Mouse (Mus musculus): Measurements from ENCODE around the gene Sorbs2. TPM values are rescaled to one million over a fixed set of nuclear protein-coding genes. Genes with fewer than 3 reads are reported as not detected.

The Sorbs2 gene
- polyA plus RNA-seq, 1 experiment from 2014 or later: 81.5 TPM

DNA sequence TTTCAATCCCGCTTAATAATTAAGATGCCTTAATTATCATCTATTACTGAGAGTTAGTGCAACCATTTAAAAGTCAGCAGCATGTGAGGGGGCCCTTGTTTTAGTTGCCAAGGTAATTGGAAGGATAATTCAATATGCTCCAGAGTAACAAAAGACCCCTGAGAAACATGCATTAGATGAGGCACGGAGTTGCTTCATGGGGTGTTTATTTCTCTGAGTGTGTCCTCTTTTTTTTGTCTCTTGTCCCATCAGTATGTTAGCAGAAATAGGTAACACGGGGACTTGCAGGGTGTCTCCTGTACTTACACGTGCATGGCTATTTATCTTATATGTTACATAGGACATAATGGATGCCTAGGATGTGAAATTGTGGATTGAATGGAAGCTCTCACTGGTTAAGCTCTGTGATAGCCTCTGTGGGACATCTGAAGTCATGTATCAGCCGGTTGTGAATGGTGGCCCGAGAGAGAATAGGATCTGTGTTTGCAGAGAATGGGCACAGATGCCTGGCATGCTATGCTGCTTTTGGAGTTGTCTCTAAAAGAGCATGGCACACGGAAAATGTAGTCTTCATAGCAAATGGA lies 1.0 kb downstream of the Sorbs2 start:
- DNase-seq: peak; percentile 64
- no peaks in the 10 kb centered on the region for H3K27me3 ChIP-seq (ENCODE audit: control insufficient read depth, insufficient read depth, low read length)
- H3K9ac ChIP-seq (replicated peaks; ENCODE audit: low read length): peak overlapping the region; percentile 67
- peak overlapping the region; percentile 92 for H3K27ac ChIP-seq (replicated peaks; ENCODE audit: low read depth, low read length)
- no peak for ATAC-seq (ENCODE audit: low FRiP score, low TSS enrichment)
- peaks cover 6% of the 10 kb centered on the region for H3K4me1 ChIP-seq (ENCODE audit: control insufficient read depth, insufficient read depth, low read length)
- peak overlapping the region; percentile 54 for H3K4me2 ChIP-seq (ENCODE audit: low read length)
- H3K4me3 ChIP-seq (replicated peaks; ENCODE audit: low read depth, low read length): peak overlapping the region; percentile 43
- H3K36me3 ChIP-seq (ENCODE audit: control insufficient read depth, insufficient read depth, low read length): no peaks in the 10 kb centered on the region
- 7% methylated on average over 7 of the region's 7 CpGs for WGBS
- no peaks in the 10 kb centered on the region for H3K9me3 ChIP-seq (ENCODE audit: control insufficient read depth, low read length)

DNA sequence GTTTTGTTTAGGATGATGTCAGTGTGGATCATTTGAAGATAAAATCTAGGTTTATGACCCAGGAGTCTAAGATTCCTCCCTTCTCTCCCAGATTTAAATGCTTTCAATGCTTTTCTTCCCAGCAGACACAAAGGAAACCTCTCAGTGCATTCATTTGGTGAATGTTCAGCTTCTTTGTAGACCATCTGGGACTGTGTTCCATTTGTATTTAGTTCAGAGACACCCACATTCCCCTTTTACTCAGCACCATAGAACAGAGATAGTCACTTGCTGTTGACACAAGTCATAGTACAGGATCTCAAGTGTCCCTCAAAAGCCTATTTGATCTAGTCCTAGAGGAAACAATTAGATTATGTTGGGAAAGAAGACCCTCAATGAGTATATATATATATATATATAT lies 4.8 kb downstream of the Sorbs2 start:
- ATAC-seq (ENCODE audit: low FRiP score, low TSS enrichment) (no peak), DNase-seq (no peak)
- no peaks in the 10 kb centered on the region for H3K27me3 ChIP-seq (ENCODE audit: control insufficient read depth, insufficient read depth, low read length)

DNA sequence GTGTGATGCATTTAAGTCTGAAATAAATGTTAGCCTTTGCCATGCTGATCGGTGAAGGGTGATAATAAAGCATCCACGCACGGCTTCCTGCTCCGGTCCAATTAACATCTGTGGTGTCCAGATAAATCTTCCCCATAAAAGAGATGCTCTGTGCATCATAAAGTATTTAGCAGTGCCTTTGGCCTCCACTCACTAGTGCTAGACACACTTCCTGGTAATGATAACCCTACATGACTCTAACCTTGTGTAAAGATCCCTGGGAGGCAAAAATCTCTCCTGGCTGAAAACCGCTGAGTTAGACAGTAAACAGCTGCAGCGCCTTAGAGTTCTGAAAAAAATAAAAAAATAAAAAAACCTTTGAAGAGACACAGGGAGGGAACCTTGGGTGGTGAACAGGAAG lies 14.0 kb downstream of the Sorbs2 start:
- WGBS: 72% methylated on average over 6 of the region's 6 CpGs
- Histone ChIP-seq H3K4me3 (replicated peaks; ENCODE audit: low read depth, low read length) (no peak overlapping the region), H3K4me1 (ENCODE audit: control insufficient read depth, insufficient read depth, low read length) (no peaks in the 10 kb centered on the region), H3K9ac (replicated peaks; ENCODE audit: low read length) (no peak overlapping the region), H3K36me3 (ENCODE audit: control insufficient read depth, insufficient read depth, low read length) (peaks cover 5% of the 10 kb centered on the region; the same call in 1 of the 2 replicates), H3K4me2 (ENCODE audit: low read length) (no peak overlapping the region), H3K9me3 (ENCODE audit: control insufficient read depth, low read length) (no peaks in the 10 kb centered on the region), H3K27me3 (ENCODE audit: control insufficient read depth, insufficient read depth, low read length) (no peaks in the 10 kb centered on the region), H3K27ac (replicated peaks; ENCODE audit: low read depth, low read length) (no peak overlapping the region)
- DNase-seq: peak; percentile 20
- no peak for ATAC-seq (ENCODE audit: low FRiP score, low TSS enrichment)

More for the DNA sequence above, 4.8 kb downstream of the Sorbs2 start:
- Histone ChIP-seq H3K9ac (replicated peaks; ENCODE audit: low read length) (no peak overlapping the region), H3K27ac (replicated peaks; ENCODE audit: low read depth, low read length) (no peak overlapping the region), H3K4me1 (ENCODE audit: control insufficient read depth, insufficient read depth, low read length) (peaks cover 6% of the 10 kb centered on the region), H3K36me3 (ENCODE audit: control insufficient read depth, insufficient read depth, low read length) (no peaks in the 10 kb centered on the region), H3K4me3 (replicated peaks; ENCODE audit: low read depth, low read length) (no peak overlapping the region), H3K9me3 (ENCODE audit: control insufficient read depth, low read length) (no peaks in the 10 kb centered on the region), H3K4me2 (ENCODE audit: low read length) (no peak overlapping the region)

DNA sequence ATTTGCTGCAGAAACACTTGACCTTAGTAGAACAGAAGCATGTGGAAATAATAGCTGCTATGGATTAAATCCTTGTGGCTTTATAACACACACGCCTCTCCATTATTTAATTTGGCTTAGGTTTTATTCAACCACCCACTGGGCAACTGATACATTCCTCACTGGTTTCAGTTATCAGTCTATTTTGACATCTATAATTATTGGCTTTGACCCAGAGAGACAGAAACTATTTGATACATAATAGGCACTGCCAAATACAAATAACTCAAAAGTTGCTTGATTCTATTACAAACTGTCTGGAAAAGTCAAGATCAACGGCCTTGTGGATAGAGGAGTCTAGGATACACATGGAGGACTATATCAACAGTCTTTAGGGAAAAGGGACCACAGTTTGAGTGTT lies 20.1 kb downstream of the Sorbs2 start:
- no peaks in the 10 kb centered on the region for H3K27me3 ChIP-seq (ENCODE audit: control insufficient read depth, insufficient read depth, low read length)
- no peaks in the 10 kb centered on the region for H3K36me3 ChIP-seq (ENCODE audit: control insufficient read depth, insufficient read depth, low read length)
- no peak overlapping the region for H3K9ac ChIP-seq (replicated peaks; ENCODE audit: low read length)
- H3K27ac ChIP-seq (replicated peaks; ENCODE audit: low read depth, low read length): no peak overlapping the region
- no peak for DNase-seq
- no peak overlapping the region for H3K4me2 ChIP-seq (ENCODE audit: low read length)
- WGBS: 82% methylated on average over 2 of the region's 2 CpGs
- no peak for ATAC-seq (ENCODE audit: low FRiP score, low TSS enrichment)
- H3K9me3 ChIP-seq (ENCODE audit: control insufficient read depth, low read length): no peaks in the 10 kb centered on the region
- H3K4me3 ChIP-seq (replicated peaks; ENCODE audit: low read depth, low read length): no peak overlapping the region
- no peaks in the 10 kb centered on the region for H3K4me1 ChIP-seq (ENCODE audit: control insufficient read depth, insufficient read depth, low read length)

DNA sequence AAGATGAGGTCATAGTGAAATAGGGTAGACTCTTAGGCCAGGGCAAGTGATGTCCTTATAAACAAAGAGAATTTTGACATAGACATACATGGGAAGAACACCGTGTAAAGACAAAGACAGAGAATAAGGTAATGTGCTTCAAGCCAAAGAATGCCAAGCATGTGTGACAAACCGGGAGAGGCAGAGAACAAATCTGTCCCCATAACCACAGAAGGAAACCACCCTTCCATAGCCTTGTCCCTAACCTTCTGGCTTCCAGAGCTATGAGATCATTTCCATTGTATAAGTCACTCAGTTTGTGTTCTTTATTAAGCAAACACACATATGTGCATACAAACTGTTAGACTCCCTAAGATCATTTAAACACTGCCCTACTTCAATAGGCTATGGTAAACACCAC lies 21.3 kb downstream of the Sorbs2 start:
- Histone ChIP-seq H3K4me3 (replicated peaks; ENCODE audit: low read depth, low read length) (no peak overlapping the region), H3K4me1 (ENCODE audit: control insufficient read depth, insufficient read depth, low read length) (no peaks in the 10 kb centered on the region), H3K9ac (replicated peaks; ENCODE audit: low read length) (no peak overlapping the region), H3K27me3 (ENCODE audit: control insufficient read depth, insufficient read depth, low read length) (no peaks in the 10 kb centered on the region), H3K4me2 (ENCODE audit: low read length) (no peak overlapping the region), H3K9me3 (ENCODE audit: control insufficient read depth, low read length) (no peaks in the 10 kb centered on the region), H3K27ac (replicated peaks; ENCODE audit: low read depth, low read length) (no peak overlapping the region), H3K36me3 (ENCODE audit: control insufficient read depth, insufficient read depth, low read length) (no peaks in the 10 kb centered on the region)
- DNase-seq (no peak), ATAC-seq (ENCODE audit: low FRiP score, low TSS enrichment) (no peak)
- 74% methylated on average over 2 of the region's 2 CpGs for WGBS

DNA sequence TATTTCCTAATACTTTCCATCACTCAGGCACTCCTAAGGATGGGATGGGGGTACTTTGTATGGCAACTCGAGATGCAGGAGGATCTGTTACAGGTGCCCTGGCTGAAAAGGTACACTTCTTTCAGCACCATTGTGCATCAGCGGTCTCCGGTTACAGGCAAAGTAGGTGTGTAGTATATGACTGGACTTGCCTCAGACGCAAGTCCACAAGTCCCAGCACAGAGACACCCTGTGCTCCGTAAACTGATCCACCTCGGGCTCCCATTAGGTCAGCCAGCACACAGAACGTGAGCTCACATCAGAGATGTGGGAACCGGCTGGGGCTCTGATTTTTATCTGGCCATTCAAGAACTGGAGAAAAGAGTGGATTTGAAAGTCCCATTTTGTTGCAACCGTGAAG lies 29.0 kb downstream of the Sorbs2 start:
- no peaks in the 10 kb centered on the region for H3K27me3 ChIP-seq (ENCODE audit: control insufficient read depth, insufficient read depth, low read length)
- H3K4me1 ChIP-seq (ENCODE audit: control insufficient read depth, insufficient read depth, low read length): no peaks in the 10 kb centered on the region
- H3K9ac ChIP-seq (replicated peaks; ENCODE audit: low read length): no peak overlapping the region
- no peaks in the 10 kb centered on the region for H3K36me3 ChIP-seq (ENCODE audit: control insufficient read depth, insufficient read depth, low read length)
- DNase-seq (no peak), ATAC-seq (ENCODE audit: low FRiP score, low TSS enrichment) (no peak)
- no peak overlapping the region for H3K27ac ChIP-seq (replicated peaks; ENCODE audit: low read depth, low read length)
- H3K9me3 ChIP-seq (ENCODE audit: control insufficient read depth, low read length): no peaks in the 10 kb centered on the region
- H3K4me2 ChIP-seq (ENCODE audit: low read length): no peak overlapping the region
- 89% methylated on average over 9 of the region's 9 CpGs for WGBS
- no peak overlapping the region for H3K4me3 ChIP-seq (replicated peaks; ENCODE audit: low read depth, low read length)

DNA sequence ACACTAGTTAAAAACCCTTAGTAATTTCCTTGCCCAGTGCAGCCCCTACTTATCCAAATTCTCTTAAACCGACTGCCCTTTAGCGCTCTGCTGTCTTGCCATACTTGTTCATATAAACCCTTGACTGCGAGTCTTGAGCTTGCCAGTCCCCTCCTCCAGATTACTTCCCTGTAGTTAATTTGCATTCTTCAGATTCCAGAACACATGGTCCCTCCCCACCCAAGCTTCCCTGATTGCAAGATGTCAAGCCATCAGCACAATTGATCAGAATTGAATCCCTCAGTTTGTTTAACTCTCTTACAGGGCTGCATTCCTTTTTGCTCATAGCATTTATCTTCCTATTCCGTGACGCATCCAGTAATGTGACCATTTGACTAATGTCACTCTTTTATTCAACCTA lies 32.9 kb downstream of the Sorbs2 start:
- 71% methylated on average over 5 of the region's 5 CpGs for WGBS
- ATAC-seq (ENCODE audit: low FRiP score, low TSS enrichment) (no peak), DNase-seq (no peak)
- Histone ChIP-seq H3K4me2 (ENCODE audit: low read length) (no peak overlapping the region), H3K36me3 (ENCODE audit: control insufficient read depth, insufficient read depth, low read length) (no peaks in the 10 kb centered on the region), H3K27me3 (ENCODE audit: control insufficient read depth, insufficient read depth, low read length) (no peaks in the 10 kb centered on the region), H3K9ac (replicated peaks; ENCODE audit: low read length) (no peak overlapping the region), H3K27ac (replicated peaks; ENCODE audit: low read depth, low read length) (no peak overlapping the region), H3K9me3 (ENCODE audit: control insufficient read depth, low read length) (no peaks in the 10 kb centered on the region), H3K4me3 (replicated peaks; ENCODE audit: low read depth, low read length) (no peak overlapping the region), H3K4me1 (ENCODE audit: control insufficient read depth, insufficient read depth, low read length) (no peaks in the 10 kb centered on the region)

DNA sequence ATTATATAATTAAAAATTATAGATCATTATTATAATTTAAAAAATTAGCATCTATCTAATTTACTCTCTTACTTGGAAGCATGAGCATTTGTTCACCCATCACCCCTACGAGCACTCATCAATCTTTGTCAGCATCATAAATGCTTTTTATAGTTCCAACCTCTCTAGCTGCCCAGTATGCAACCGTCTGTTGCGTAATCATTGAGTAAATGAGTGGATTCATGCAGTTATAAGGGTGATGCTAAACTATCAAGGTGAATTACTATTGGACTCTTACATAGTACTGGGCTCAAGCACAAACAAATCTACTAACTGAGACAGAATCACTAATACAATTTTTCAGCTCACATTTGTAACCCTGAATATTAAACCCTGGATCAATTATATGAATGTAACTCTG lies 44.6 kb downstream of the Sorbs2 start:
- Histone ChIP-seq H3K9ac (replicated peaks; ENCODE audit: low read length) (no peak overlapping the region), H3K9me3 (ENCODE audit: control insufficient read depth, low read length) (no peaks in the 10 kb centered on the region), H3K27me3 (ENCODE audit: control insufficient read depth, insufficient read depth, low read length) (no peaks in the 10 kb centered on the region), H3K4me1 (ENCODE audit: control insufficient read depth, insufficient read depth, low read length) (no peaks in the 10 kb centered on the region), H3K4me3 (replicated peaks; ENCODE audit: low read depth, low read length) (no peak overlapping the region), H3K4me2 (ENCODE audit: low read length) (no peak overlapping the region), H3K36me3 (ENCODE audit: control insufficient read depth, insufficient read depth, low read length) (no peaks in the 10 kb centered on the region), H3K27ac (replicated peaks; ENCODE audit: low read depth, low read length) (no peak overlapping the region)
- ATAC-seq (ENCODE audit: low FRiP score, low TSS enrichment): no peak
- DNase-seq: no peak
- WGBS: 94% methylated on average over 3 of the region's 3 CpGs

DNA sequence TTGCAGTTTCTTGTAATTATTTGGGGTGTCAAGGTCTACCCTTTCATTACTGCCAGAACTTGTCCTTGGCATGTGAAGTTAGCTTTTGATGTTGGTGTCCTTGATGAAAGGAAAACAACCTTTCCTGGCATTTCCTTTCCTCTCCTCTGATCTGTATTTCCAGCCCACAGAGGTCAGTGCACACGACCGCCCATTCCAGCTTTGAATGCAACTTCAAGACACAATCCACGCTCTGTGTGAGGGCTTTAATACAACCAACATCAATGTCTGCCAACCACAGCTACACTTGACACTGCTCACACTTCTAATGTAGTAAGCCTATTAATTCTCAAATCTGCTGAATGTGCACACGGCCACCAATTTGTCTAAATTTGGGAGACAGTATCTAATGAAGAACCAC lies 47.0 kb downstream of the Sorbs2 start:
- WGBS: 79% methylated on average over 4 of the region's 4 CpGs

More for the DNA sequence above, 47.0 kb downstream of the Sorbs2 start:
- peaks cover 4% of the 10 kb centered on the region; the same call in 1 of the 2 replicates for H3K4me1 ChIP-seq (ENCODE audit: control insufficient read depth, insufficient read depth, low read length)
- ATAC-seq (ENCODE audit: low FRiP score, low TSS enrichment) (no peak), DNase-seq (no peak)
- H3K27me3 ChIP-seq (ENCODE audit: control insufficient read depth, insufficient read depth, low read length): no peaks in the 10 kb centered on the region
- no peak overlapping the region for H3K4me2 ChIP-seq (ENCODE audit: low read length)
- H3K27ac ChIP-seq (replicated peaks; ENCODE audit: low read depth, low read length): no peak overlapping the region
- H3K9me3 ChIP-seq (ENCODE audit: control insufficient read depth, low read length): no peaks in the 10 kb centered on the region
- no peak overlapping the region for H3K9ac ChIP-seq (replicated peaks; ENCODE audit: low read length)
- H3K36me3 ChIP-seq (ENCODE audit: control insufficient read depth, insufficient read depth, low read length): no peaks in the 10 kb centered on the region
- no peak overlapping the region for H3K4me3 ChIP-seq (replicated peaks; ENCODE audit: low read depth, low read length)

Measured in midbrain, embryonic 14.5 days (tissue).